Mouse (Mus musculus) neural tube, embryonic 15.5 days (tissue): Measurements from ENCODE around the gene Pitpnb. TPM values are rescaled to one million over a fixed set of nuclear protein-coding genes. Genes with fewer than 3 reads are reported as not detected.

Experiments used
- ATAC-seq: fragments of 200-750 bp; cut with Nextera tagmentation; 2 replicates; pipeline ENCODE4 v1.8.0; 2017; ENCODE audit warnings: mild to moderate bottlenecking, moderate TSS enrichment, moderate library complexity; ENCODE audit not compliant: low FRiP score
- H3K27ac ChIP-seq: fragments of 300-500 bp; sonication (generic); replicated peaks from 2 replicates; pipeline ENCODE4 v1.5.1; 2015; ENCODE audit warnings: mild to moderate bottlenecking, inconsistent platforms
- H3K27me3 ChIP-seq: fragments of 300-500 bp; sonication (generic); replicated peaks from 2 replicates; pipeline ENCODE4 v1.6.1; 2015; ENCODE audit warnings: inconsistent platforms
- H3K36me3 ChIP-seq: fragments of 300-500 bp; sonication (generic); 2 replicates; pipeline ENCODE4 v1.6.1; 2015; ENCODE audit warnings: inconsistent platforms
- H3K4me1 ChIP-seq: fragments of 300-500 bp; sonication (generic); 2 replicates; pipeline ENCODE4 v1.6.1; 2015; ENCODE audit warnings: inconsistent platforms
- H3K4me2 ChIP-seq: fragments of 300-500 bp; sonication (generic); 2 replicates; pipeline ENCODE4 v1.6.1; 2015; ENCODE audit warnings: inconsistent platforms, mild to moderate bottlenecking, moderate library complexity
- H3K4me3 ChIP-seq: fragments of 300-500 bp; sonication (generic); replicated peaks from 2 replicates; pipeline ENCODE4 v1.5.1; 2015; ENCODE audit warnings: mild to moderate bottlenecking, inconsistent platforms
- H3K9ac ChIP-seq: fragments of 300-500 bp; sonication (generic); replicated peaks from 2 replicates; pipeline ENCODE4 v1.6.1; 2015; ENCODE audit warnings: mild to moderate bottlenecking, inconsistent platforms
- H3K9me3 ChIP-seq: fragments of 300-500 bp; sonication (generic); replicated peaks from 2 replicates; pipeline ENCODE4 v1.6.1; 2016; ENCODE audit warnings: inconsistent platforms
- WGBS: fragments of 180-500 bp; shearing (Covaris S2); methylation state at CpG from one replicate; pipeline ENCODE4 v1.1.7; 2015; ENCODE audit warnings: mixed read lengths; 5-methylcytosine and 5-hydroxymethylcytosine counted together
- polyA plus RNA-seq: library from polyadenylated mRNA; unstranded; fragments of >200 nt; fragmentation: Nextera tagmentation; extraction: Ambion mirVana; gene quantifications from 2 replicates; pipeline ENCODE4 v1.2.1, GENCODE M21; 2015

Pitpnb gene
- polyA plus RNA-seq, result 95.8 and 103 TPM in 2 replicates

DNA sequence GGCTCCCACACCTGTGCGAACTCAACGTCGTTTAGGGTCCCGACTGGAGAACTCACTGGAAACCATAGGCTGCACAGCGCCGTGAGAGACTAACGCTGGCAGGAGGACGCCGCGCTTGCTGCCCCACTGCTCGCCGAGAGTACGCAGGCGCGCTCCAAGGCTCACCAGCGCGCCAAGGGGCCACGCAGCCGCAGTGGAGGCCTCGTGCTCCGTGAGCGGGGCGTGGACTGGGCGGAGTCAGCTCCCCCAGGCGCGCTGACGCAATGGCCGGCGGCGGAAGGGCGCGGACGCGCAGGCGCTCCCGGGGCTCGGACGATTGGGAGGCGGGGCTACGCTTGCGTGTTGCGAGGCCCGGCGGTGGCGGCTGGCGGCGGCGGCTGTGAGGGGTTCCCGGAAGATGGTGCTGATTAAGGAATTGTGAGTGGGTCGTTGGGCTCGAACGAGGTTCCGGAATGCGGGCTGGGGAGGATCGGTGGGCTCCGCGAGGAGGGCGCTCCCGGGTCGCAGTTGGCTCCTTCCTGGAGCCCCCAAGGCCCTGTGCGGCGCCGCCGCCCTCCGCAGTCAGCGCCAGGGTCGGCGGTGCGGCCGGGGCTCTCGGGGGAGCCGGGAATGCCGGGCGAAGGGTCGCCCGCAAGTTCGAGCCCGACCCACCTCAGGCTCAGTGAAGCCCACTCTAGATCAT is at the start of gene Pitpnb:
Gene Pitpnb, plus strand, starts transcription at position 347 of the 682 bp plus-strand sequence.
- H3K4me1 ChIP-seq, result peaks cover 26% of the 10 kb centered on the region
- H3K36me3 ChIP-seq, result peaks cover 4% of the 10 kb centered on the region; the same call in 1 of the 2 replicates
- H3K9me3 ChIP-seq, result no peaks in the 10 kb centered on the region
- WGBS, result under 1% methylated on average over 75 of the region's 78 CpGs
- H3K27ac ChIP-seq, result peak within 1 kb of the TSS; percentile 93
- peak within 1 kb of the TSS; percentile 97 for H3K9ac ChIP-seq
- peak within 1 kb of the TSS; percentile 96 for H3K4me3 ChIP-seq
- no peaks in the 10 kb centered on the region for H3K27me3 ChIP-seq
- H3K4me2 ChIP-seq, result peak within 1 kb of the TSS; percentile 72
- ATAC-seq, result peak; percentile 98

DNA sequence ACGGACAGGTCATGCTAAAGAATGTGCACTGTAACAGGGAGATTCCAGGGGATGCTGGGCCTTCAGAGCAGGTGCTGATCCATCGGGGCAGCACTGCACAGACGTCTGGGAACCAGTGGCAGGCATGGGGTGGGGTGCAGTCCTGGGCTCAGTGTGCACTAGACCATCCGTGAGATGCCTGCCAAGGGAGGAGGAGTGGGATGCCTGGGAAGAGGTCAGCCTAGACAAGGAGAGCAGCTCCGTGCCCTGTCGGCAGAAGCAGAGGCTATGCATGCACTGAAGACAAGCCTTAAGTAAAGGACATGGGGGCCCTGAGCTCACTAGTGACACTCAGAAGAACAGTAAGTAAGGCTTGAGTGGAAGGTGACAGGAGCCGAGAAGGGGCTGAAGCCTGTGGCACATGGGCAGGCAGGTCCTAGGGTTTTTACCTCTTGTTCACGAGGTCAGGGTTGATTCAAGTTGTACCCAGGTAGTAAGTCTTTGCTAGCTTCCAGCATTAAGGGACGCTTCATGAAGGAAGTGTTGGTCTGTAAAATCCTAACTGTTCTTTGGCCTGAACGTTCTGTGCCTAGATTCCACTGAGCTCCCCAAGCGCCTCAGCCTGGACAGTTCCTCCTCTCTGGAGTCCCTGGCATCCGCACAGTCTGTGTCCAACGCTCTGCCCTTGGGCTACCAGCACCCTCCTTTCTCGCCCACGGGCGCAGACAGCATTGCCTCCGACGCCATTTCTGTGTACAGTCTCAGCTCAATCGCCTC is 46.0 kb upstream of the Pitpnb start:
- Histone ChIP-seq H3K27ac (no peak overlapping the region), H3K27me3 (no peaks in the 10 kb centered on the region), H3K4me1 (no peaks in the 10 kb centered on the region), H3K4me3 (no peak overlapping the region), H3K4me2 (no peak overlapping the region), H3K9ac (no peak overlapping the region), H3K9me3 (no peaks in the 10 kb centered on the region), H3K36me3 (peaks cover 86% of the 10 kb centered on the region)
- 89% methylated on average over 19 of the region's 19 CpGs for WGBS
- ATAC-seq, result no peak

GRCm38 (mm10) chr5:111287571-111287970 is 43.0 kb upstream of the Pitpnb start:
- Histone ChIP-seq H3K27ac (no peak overlapping the region), H3K9ac (no peak overlapping the region), H3K4me3 (no peak overlapping the region), H3K4me2 (no peak overlapping the region), H3K9me3 (no peaks in the 10 kb centered on the region), H3K27me3 (no peaks in the 10 kb centered on the region), H3K4me1 (0 out of 2 replicates have a peak, but pooled peaks cover 6% of the 10 kb centered on the region), H3K36me3 (peaks cover 58% of the 10 kb centered on the region)
- WGBS, result 78% methylated on average over 4 of the region's 5 CpGs
- no peak for ATAC-seq

DNA sequence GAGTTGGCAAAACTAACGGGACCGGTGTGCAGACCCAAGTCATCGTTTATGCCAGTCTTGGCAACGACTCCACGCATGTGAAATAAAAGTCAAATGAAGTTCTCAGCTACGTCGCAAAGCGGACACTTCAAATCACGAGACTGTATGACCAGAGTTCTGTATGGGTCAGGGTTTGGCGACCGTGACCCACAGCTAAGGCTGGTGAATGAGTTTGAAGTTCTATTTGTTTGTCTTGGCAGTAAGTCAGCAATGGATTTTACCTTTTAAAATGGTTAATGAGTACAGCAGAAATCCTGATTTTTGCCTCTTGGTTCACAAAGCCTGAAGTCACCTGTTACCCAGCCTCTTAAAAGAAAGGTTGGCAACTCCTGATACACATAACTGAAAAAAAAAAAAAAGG is 42.1 kb upstream of the Pitpnb start:
- Histone ChIP-seq H3K4me3 (no peak overlapping the region), H3K9me3 (no peaks in the 10 kb centered on the region), H3K27me3 (no peaks in the 10 kb centered on the region), H3K9ac (no peak overlapping the region), H3K4me2 (no peak overlapping the region), H3K4me1 (peaks cover 7% of the 10 kb centered on the region), H3K36me3 (peaks cover 48% of the 10 kb centered on the region), H3K27ac (no peak overlapping the region)
- no peak for ATAC-seq
- 91% methylated on average over 11 of the region's 11 CpGs for WGBS

DNA sequence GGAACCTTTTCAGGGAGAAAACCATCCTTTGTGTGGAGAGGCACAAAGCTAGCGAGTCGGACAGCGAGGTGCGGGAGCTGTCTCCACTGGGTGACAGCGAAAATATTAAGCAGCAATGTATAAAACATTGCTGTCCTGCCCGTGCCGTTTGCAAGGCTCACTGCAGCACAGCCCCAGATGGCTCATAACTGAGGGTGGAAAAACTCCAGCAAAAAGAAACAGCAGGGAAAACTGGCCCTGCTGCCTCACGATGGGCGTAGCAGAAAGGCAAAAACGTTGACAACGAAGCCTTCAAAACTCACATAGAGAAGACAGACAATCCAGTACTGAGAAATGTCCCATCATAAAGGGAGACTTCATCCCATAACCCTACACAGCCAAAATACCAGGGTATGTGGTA is 40.5 kb upstream of the Pitpnb start:
- Histone ChIP-seq H3K36me3 (peaks cover 33% of the 10 kb centered on the region), H3K4me2 (no peak overlapping the region), H3K9ac (no peak overlapping the region), H3K27ac (0 out of 2 replicates have a peak overlapping the region, but pooled peaks have one; percentile 15), H3K4me1 (peaks cover 10% of the 10 kb centered on the region), H3K4me3 (no peak overlapping the region), H3K27me3 (no peaks in the 10 kb centered on the region), H3K9me3 (no peaks in the 10 kb centered on the region)
- 53% methylated on average over 11 of the region's 11 CpGs for WGBS
- ATAC-seq, result no peak

DNA sequence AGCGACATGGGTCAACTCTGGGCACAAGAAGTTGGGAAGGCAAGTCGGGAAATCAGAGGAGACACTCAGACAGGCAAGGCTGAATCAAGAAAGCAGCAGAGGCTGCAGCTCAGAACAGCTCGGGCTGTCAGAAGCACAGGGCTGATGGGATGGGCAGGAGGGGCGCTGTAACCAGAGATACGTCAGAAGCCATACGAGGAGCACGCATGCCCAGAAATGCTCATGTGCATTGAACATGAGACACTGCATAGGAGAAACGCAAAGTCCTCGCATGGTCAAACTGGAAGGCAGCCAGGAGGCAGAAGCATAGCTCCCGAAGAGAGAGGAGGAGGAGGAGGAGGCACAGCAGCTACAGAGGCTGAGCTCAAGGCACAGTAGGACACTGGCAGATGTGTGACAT is 38.9 kb upstream of the Pitpnb start:
- ATAC-seq, result peak; percentile 84
- no peaks in the 10 kb centered on the region for H3K27me3 ChIP-seq
- H3K36me3 ChIP-seq, result peaks cover 17% of the 10 kb centered on the region; the same call in 1 of the 2 replicates
- H3K27ac ChIP-seq, result peak overlapping the region; percentile 25; the same call in 1 of the 2 replicates
- H3K9me3 ChIP-seq, result no peaks in the 10 kb centered on the region
- no peak overlapping the region for H3K4me3 ChIP-seq
- peak overlapping the region; percentile 4 for H3K4me2 ChIP-seq
- WGBS, result 58% methylated on average over 10 of the region's 10 CpGs
- no peak overlapping the region for H3K9ac ChIP-seq
- peaks cover 10% of the 10 kb centered on the region for H3K4me1 ChIP-seq

GRCm38 (mm10) chr5:111297801-111298200 is 32.8 kb upstream of the Pitpnb start:
- 83% methylated on average over 5 of the region's 5 CpGs for WGBS
- H3K36me3 ChIP-seq, result no peaks in the 10 kb centered on the region
- no peak for ATAC-seq
- H3K4me2 ChIP-seq, result no peak overlapping the region
- no peak overlapping the region for H3K4me3 ChIP-seq
- no peak overlapping the region for H3K9ac ChIP-seq
- no peaks in the 10 kb centered on the region for H3K9me3 ChIP-seq
- no peaks in the 10 kb centered on the region for H3K27me3 ChIP-seq
- no peak overlapping the region for H3K27ac ChIP-seq
- peaks cover 9% of the 10 kb centered on the region for H3K4me1 ChIP-seq

DNA sequence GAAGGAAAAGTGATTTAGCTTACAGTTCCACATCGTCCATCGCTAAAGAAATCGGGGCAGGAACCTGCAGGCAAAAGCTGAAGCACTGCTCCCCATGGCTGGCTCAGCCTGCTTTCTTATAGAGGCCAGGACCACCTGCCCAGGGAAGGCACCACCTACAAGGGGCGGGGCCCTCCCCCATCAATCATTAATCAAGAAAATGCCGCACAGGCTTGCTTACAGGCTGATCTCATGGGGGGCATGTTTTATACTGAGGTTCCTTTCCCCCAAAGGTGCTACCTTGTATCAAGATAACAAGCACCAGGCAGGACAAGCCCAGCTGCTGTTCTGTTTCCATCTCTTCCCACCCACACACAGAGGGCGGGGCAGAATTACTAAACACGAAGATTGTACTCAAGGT is 31.9 kb upstream of the Pitpnb start:
- Histone ChIP-seq H3K4me1 (peaks cover 6% of the 10 kb centered on the region), H3K9ac (no peak overlapping the region), H3K27ac (no peak overlapping the region), H3K9me3 (no peaks in the 10 kb centered on the region), H3K4me3 (no peak overlapping the region), H3K36me3 (no peaks in the 10 kb centered on the region), H3K4me2 (no peak overlapping the region), H3K27me3 (no peaks in the 10 kb centered on the region)
- 51% methylated on average over 7 of the region's 7 CpGs for WGBS
- ATAC-seq, result no peak

DNA sequence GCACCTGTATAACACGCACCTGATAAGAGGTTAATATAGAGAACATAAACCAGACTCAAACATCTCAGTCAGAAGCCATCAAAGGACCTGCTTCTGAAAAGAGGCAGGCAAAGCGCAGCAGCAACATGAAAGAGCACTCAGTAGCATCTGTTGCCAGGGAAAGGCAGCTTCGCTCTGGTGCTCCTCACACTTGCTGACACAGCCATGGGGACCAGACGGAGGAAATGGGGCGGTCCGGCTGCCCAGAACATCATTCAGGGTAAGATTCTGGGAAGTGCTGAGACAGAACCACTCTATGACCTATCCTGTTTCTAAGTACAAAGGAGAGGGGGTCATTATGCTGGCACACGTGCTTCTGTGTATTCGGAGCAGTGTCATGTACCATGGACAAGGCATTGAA is 29.8 kb upstream of the Pitpnb start:
- H3K4me2 ChIP-seq, result no peak overlapping the region
- 30% methylated on average over 8 of the region's 8 CpGs for WGBS
- no peak overlapping the region for H3K4me3 ChIP-seq
- ATAC-seq, result peak; percentile 41; the same call in 1 of the 2 replicates
- H3K4me1 ChIP-seq, result peaks cover 4% of the 10 kb centered on the region; the same call in 1 of the 2 replicates
- no peaks in the 10 kb centered on the region for H3K9me3 ChIP-seq
- H3K27ac ChIP-seq, result no peak overlapping the region
- no peaks in the 10 kb centered on the region for H3K36me3 ChIP-seq
- no peaks in the 10 kb centered on the region for H3K27me3 ChIP-seq
- no peak overlapping the region for H3K9ac ChIP-seq

- 77% methylated on average over 7 of the region's 7 CpGs for WGBS
- Histone ChIP-seq H3K4me1 (peaks cover 4% of the 10 kb centered on the region; the same call in 1 of the 2 replicates), H3K9ac (no peak overlapping the region), H3K9me3 (no peaks in the 10 kb centered on the region), H3K4me2 (no peak overlapping the region), H3K27ac (no peak overlapping the region), H3K27me3 (no peaks in the 10 kb centered on the region), H3K4me3 (no peak overlapping the region), H3K36me3 (no peaks in the 10 kb centered on the region)
- ATAC-seq, result no peak
Observed at GRCm38 (mm10) chr5:111301736-111302135, 28.8 kb upstream of the Pitpnb start.

DNA sequence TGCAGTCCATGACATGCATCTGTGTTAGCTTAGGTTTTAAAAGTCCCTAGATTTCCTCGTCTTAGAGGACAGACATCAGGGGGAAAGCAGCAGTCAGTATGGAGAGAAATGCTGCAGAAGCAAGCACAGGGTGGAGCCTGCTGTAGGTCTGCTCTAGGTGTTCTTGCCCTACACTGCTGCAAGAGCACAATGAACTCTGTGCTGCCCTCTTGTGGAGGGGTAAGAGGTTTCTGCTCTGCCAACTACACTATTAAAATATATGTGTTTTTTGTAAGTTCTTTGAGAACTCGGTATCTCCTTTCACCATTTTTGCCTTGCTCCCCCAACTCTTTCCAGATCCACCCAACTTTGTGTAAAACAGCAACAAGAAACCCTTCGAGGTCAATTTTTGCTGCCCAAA is 25.8 kb upstream of the Pitpnb start:
- 90% methylated on average over 3 of the region's 3 CpGs for WGBS
- no peak for ATAC-seq

GRCm38 (mm10) chr5:111310185-111310584 is 20.4 kb upstream of the Pitpnb start:
- no peak overlapping the region for H3K4me3 ChIP-seq
- no peaks in the 10 kb centered on the region for H3K27me3 ChIP-seq
- no peaks in the 10 kb centered on the region for H3K9me3 ChIP-seq
- H3K4me2 ChIP-seq, result no peak overlapping the region
- no peak for ATAC-seq
- WGBS, result 85% methylated on average over 6 of the region's 6 CpGs
- no peaks in the 10 kb centered on the region for H3K4me1 ChIP-seq
- no peak overlapping the region for H3K27ac ChIP-seq
- no peaks in the 10 kb centered on the region for H3K36me3 ChIP-seq
- no peak overlapping the region for H3K9ac ChIP-seq

More for the DNA sequence above, 25.8 kb upstream of the Pitpnb start:
- Histone ChIP-seq H3K36me3 (no peaks in the 10 kb centered on the region), H3K9ac (no peak overlapping the region), H3K27me3 (no peaks in the 10 kb centered on the region), H3K4me2 (no peak overlapping the region), H3K9me3 (no peaks in the 10 kb centered on the region), H3K27ac (no peak overlapping the region), H3K4me3 (no peak overlapping the region), H3K4me1 (peaks cover 4% of the 10 kb centered on the region; the same call in 1 of the 2 replicates)
